Mouse (Mus musculus) heart, embryonic 11.5 days (tissue): ENCODE results near the gene Crtap. TPM values are rescaled to one million over a fixed set of nuclear protein-coding genes. Genes with fewer than 3 reads are reported as not detected.
"Not testable (repeated sequence)": the region's sequence is repeated elsewhere in the genome, so short reads cannot be mapped to it uniquely, and the experiment has no call there.

Experiments used
- ATAC-seq: fragments of 200-750 bp; cut with Nextera tagmentation; replicated peaks from 2 replicates; pipeline ENCODE4 v1.8.0; 2017; ENCODE audit warnings: moderate library complexity; ENCODE audit not compliant: insufficient number of reproducible peaks, low FRiP score, low TSS enrichment
- H3K27ac ChIP-seq: fragments of 300-500 bp; sonication (generic); 2 replicates; pipeline ENCODE4 v1.5.1; 2014; ENCODE audit warnings: mild to moderate bottlenecking, low read depth, low read length
- H3K27me3 ChIP-seq: fragments of 300-500 bp; sonication (generic); 2 replicates; pipeline ENCODE4 v1.6.1; 2014; ENCODE audit warnings: mild to moderate bottlenecking, low read length, mixed read lengths; ENCODE audit not compliant: control insufficient read depth, insufficient read depth
- H3K36me3 ChIP-seq: fragments of 300-500 bp; sonication (generic); 2 replicates; pipeline ENCODE4 v1.6.1; 2014; ENCODE audit warnings: mild to moderate bottlenecking, low read length, moderate library complexity, mixed read lengths; ENCODE audit not compliant: control insufficient read depth, insufficient read depth
- H3K4me1 ChIP-seq: fragments of 300-500 bp; sonication (generic); 2 replicates; pipeline ENCODE4 v1.6.1; 2014; ENCODE audit warnings: low read length; ENCODE audit not compliant: control insufficient read depth, insufficient read depth
- H3K4me2 ChIP-seq: fragments of 300-500 bp; sonication (generic); 2 replicates; pipeline ENCODE4 v1.6.1; 2014; ENCODE audit warnings: mild to moderate bottlenecking, moderate library complexity
- H3K4me3 ChIP-seq: fragments of 300-500 bp; sonication (generic); 2 replicates; pipeline ENCODE4 v1.5.1; 2014; ENCODE audit warnings: low read depth, low read length
- H3K9ac ChIP-seq: fragments of 300-500 bp; sonication (generic); 2 replicates; pipeline ENCODE4 v1.6.1; 2014; ENCODE audit warnings: mild to moderate bottlenecking, low read depth, low read length, moderate library complexity
- H3K9me3 ChIP-seq: fragments of 300-500 bp; sonication (generic); replicated peaks from 2 replicates; pipeline ENCODE4 v1.6.1; 2016; ENCODE audit warnings: low read length; ENCODE audit not compliant: control insufficient read depth
- WGBS: fragments of 180-500 bp; shearing (Covaris S2); extraction: QIAGEN DNeasy Blood & Tissue Kit; methylation state at CpG from one replicate; pipeline ENCODE4 v1.1.7; 2014; ENCODE audit not compliant: insufficient replicate concordance; 5-methylcytosine and 5-hydroxymethylcytosine counted together
- polyA plus RNA-seq: library from polyadenylated mRNA; unstranded; fragments of >200 nt; fragmentation: Nextera tagmentation; extraction: Ambion mirVana; gene quantifications from 2 replicates; pipeline ENCODE4 v1.2.1, GENCODE M21; 2014

The Crtap gene
- polyA plus RNA-seq, 1 experiment from 2014 or later = 129 TPM

- not testable (repeated sequence) for H3K9me3 ChIP-seq, H3K4me2 ChIP-seq, H3K9ac ChIP-seq, H3K36me3 ChIP-seq, ATAC-seq, H3K27ac ChIP-seq, H3K27me3 ChIP-seq, H3K4me3 ChIP-seq, H3K4me1 ChIP-seq
These were observed 62.1 kb downstream of the Crtap start for GRCm38 (mm10) chr9:114328332-114328731.

DNA sequence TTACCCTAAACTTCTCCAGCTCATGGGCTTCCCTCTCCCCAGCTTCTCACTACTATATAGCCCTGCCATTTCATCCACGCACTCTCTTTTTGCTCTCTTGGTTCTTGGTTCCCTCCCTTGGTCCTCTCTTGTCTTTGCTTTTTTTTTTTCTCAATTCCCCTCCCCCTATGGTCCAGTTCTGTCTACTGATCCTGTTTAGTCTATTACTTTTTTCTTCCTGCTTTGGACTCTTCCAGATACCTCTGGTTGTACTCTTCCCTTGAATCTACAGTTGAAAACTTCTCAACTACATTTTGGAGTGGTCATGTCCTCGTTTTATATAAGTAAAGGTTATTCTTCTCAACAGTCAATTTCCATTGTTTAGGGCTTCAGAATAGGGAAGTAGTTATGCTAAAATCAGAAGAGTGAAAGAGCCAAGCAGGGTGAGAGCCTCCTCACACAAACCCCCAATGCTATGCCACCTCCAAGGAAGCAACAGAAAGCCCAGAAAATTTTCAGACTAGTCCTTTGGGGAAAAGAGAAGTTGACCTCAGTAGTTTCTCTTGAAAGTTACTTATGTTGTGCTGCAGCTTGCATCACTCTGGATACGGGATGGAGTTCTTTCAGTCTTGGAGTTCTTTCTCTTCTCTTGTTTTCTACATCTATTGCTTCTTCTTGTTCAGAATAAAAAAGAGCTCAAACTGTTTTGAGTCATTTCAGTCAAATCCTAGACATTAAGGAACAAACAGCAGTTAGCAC lies 64.3 kb downstream of the Crtap start:
- Histone ChIP-seq H3K27me3 (no peaks in the 10 kb centered on the region), H3K36me3 (no peaks in the 10 kb centered on the region), H3K27ac (no peak overlapping the region), H3K9me3 (no peaks in the 10 kb centered on the region), H3K4me2 (no peak overlapping the region), H3K4me1 (no peaks in the 10 kb centered on the region), H3K4me3 (no peak overlapping the region), H3K9ac (no peak overlapping the region)
- ATAC-seq = no peak
- 54% methylated on average over 3 of the region's 3 CpGs for whole genome bisulfite sequencing

Other genes starting within 250 kb of the Crtap start
- not detected in 2 replicates for gene Bcl2a1c, start 60.5 kb downstream of the Crtap start, polyA plus RNA-seq
- 39.6 and 46.2 TPM in 2 replicates for gene Glb1, start 10.4 kb upstream of the Crtap start, polyA plus RNA-seq
- 4.3 and 6.3 TPM in 2 replicates for gene Tmppe, start 10.4 kb upstream of the Crtap start, polyA plus RNA-seq
- gene Ccr4, start 114.2 kb upstream of the Crtap start, polyA plus RNA-seq = not detected in 2 replicates
- 0.54 and 0.90 TPM in 2 replicates for gene C130032M10Rik, start 125.0 kb upstream of the Crtap start, polyA plus RNA-seq
- 1.00 and 1.1 TPM in 2 replicates for gene Trim71, start 173.7 kb upstream of the Crtap start, polyA plus RNA-seq
- gene Cnot10, start 249.5 kb upstream of the Crtap start, polyA plus RNA-seq = 37.5 and 40.8 TPM in 2 replicates